Mouse (Mus musculus): ENCODE measurements around the gene Fhod1. TPM values are rescaled to one million over a fixed set of nuclear protein-coding genes. Genes with fewer than 3 reads are reported as not detected.

Fhod1 gene
- total and polyA plus RNA-seq, 3 experiments = 0.81 to 8.1 (median 3.1) TPM

- Histone ChIP-seq H3K27ac (ENCODE audit: insufficient read depth, low read depth) (peak within 1 kb of the TSS; percentile 50), H3K9me3 (replicated peaks; ENCODE audit: low read length) (no peaks in the 10 kb centered on the region), H3K27me3 (replicated peaks) (no peaks in the 10 kb centered on the region), H3K36me3 (replicated peaks in 1 of 2; ENCODE audit: control insufficient read depth in 1 of 2, insufficient read depth in 1 of 2, low read length in 1 of 2) (peaks cover 25 to 47% of the 10 kb centered on the region in 2 experiments), H3K4me3 (replicated peaks in 1 of 3; ENCODE audit: low read depth in 2 of 3, low read length in 2 of 3, poor library complexity in 1 of 3) (peak within 1 kb of the TSS; percentile 82 to 96 (median 89)), H3K4me2 (ENCODE audit: insufficient read depth, low read depth, poor library complexity, severe bottlenecking) (peak within 1 kb of the TSS; percentile 88), H3K9ac (ENCODE audit: insufficient read depth, low read depth) (peak within 1 kb of the TSS; percentile 94), H3K79me2 (replicated peaks; ENCODE audit: control insufficient read depth, extremely low read depth, insufficient read depth, poor library complexity, severe bottlenecking) (peaks cover 26% of the 10 kb centered on the region), H3K4me1 (ENCODE audit: control insufficient read depth in 1 of 2, insufficient read depth in 2 of 2) (peaks cover 10 to 59% of the 10 kb centered on the region in 2 experiments)
- in situ Hi-C loops (cut with MboI; ENCODE audit: low pct_ligation_motif_present, low pct_unique_long_range_greater_than_20kb, low sequenced_read_pairs) = no loop called here
- dilution Hi-C loops (cut with MboI; ENCODE audit: extremely low pct_ligation_motif_present, extremely low pct_unique_long_range_greater_than_20kb, low sequenced_read_pairs) = no loop called here
- TF ChIP-seq CHD1 (IDR thresholded peaks at IDR 0.05; ENCODE audit: low read depth, low read length) (no peak), TBP (conservative IDR thresholded peaks at IDR 0.05; ENCODE audit: low read depth, low read length) (0 out of 2 replicates have a peak, but pooled peaks have one; percentile 27), RCOR1 (conservative IDR thresholded peaks at IDR 0.05; ENCODE audit: low read depth, low read length) (no peak), POLR2A (IDR thresholded peaks at IDR 0.05; ENCODE audit: low read depth, low read length) (peak; percentile 85), HCFC1 (IDR thresholded peaks at IDR 0.05; ENCODE audit: low read depth, low read length) (peak; percentile 87), IRF4 (IDR thresholded peaks at IDR 0.05; ENCODE audit: low read depth, low read length) (peak; percentile 57; the same call in 1 of the 2 replicates), USF1 (IDR thresholded peaks at IDR 0.05; ENCODE audit: low read depth, low read length) (no peak), JUN (IDR thresholded peaks at IDR 0.05; ENCODE audit: insufficient read depth, low read depth, low read length) (no peak), MXI1 (IDR thresholded peaks at IDR 0.05; ENCODE audit: low read depth, low read length) (peak; percentile 70), RAD21 (IDR thresholded peaks at IDR 0.05; ENCODE audit: low read depth, low read length) (no peak), MAFK (IDR thresholded peaks at IDR 0.05; ENCODE audit: insufficient replicate concordance, low read length) (no peak), EP300 (IDR thresholded peaks at IDR 0.05; ENCODE audit: low read length) (no peak), ZKSCAN1 (IDR thresholded peaks at IDR 0.05; ENCODE audit: borderline replicate concordance, low read depth, low read length) (no peak), ELF1 (IDR thresholded peaks at IDR 0.05; ENCODE audit: low read depth, low read length) (peak; percentile 99), MEF2A (IDR thresholded peaks at IDR 0.05; ENCODE audit: borderline replicate concordance, low read depth, low read length) (peak; percentile 67), ZNF384 (IDR thresholded peaks at IDR 0.05; ENCODE audit: low read depth, low read length) (no peak), USF2 (conservative IDR thresholded peaks at IDR 0.05; ENCODE audit: low read depth, low read length) (no peak), NRF1 (IDR thresholded peaks at IDR 0.05; ENCODE audit: low read depth, low read length) (peak; percentile 43), POLR2AphosphoS2 (IDR thresholded peaks at IDR 0.05; ENCODE audit: low read depth, low read length) (peak; percentile 66; the same call in 1 of the 2 replicates), TCF12 (IDR thresholded peaks at IDR 0.05; ENCODE audit: low read depth, low read length) (peak; percentile 81), MYC (IDR thresholded peaks at IDR 0.05; ENCODE audit: low read depth, low read length) (peak; percentile 52; the same call in 1 of the 2 replicates), PAX5 (IDR thresholded peaks at IDR 0.05; ENCODE audit: low read length) (no peak), SMC3 (IDR thresholded peaks at IDR 0.05; ENCODE audit: low read depth, low read length) (no peak), NELFE (IDR thresholded peaks at IDR 0.05; ENCODE audit: low read depth, low read length) (peak; percentile 77), ZC3H11A (IDR thresholded peaks at IDR 0.05; ENCODE audit: low read depth, low read length) (no peak), JUND (conservative IDR thresholded peaks at IDR 0.05; ENCODE audit: low read depth, low read length) (no peak), UBTF (IDR thresholded peaks at IDR 0.05; ENCODE audit: low read depth, low read length) (no peak; the same call in 1 of the 2 replicates), SIN3A (IDR thresholded peaks at IDR 0.05; ENCODE audit: low read length) (peak; percentile 93), MAX (IDR thresholded peaks at IDR 0.05; ENCODE audit: low read length) (no peak), GABPA (IDR thresholded peaks at IDR 0.05; ENCODE audit: insufficient replicate concordance, low read depth, low read length) (no peak), ETS1 (conservative IDR thresholded peaks at IDR 0.05; ENCODE audit: low read depth, low read length) (peak; percentile 48), CHD2 (IDR thresholded peaks at IDR 0.05; ENCODE audit: low read length) (no peak; the same call in 1 of the 2 replicates), BHLHE40 (IDR thresholded peaks at IDR 0.05; ENCODE audit: low read depth, low read length) (no peak), E2F4 (IDR thresholded peaks at IDR 0.05; ENCODE audit: insufficient replicate concordance, low read depth, low read length) (no peak), MAZ (IDR thresholded peaks at IDR 0.05; ENCODE audit: low read depth, low read length) (no peak), KAT2A (IDR thresholded peaks at IDR 0.05; ENCODE audit: insufficient replicate concordance, low read length) (peak; percentile 73; the same call in 1 of the 2 replicates), CTCF (conservative IDR thresholded peaks at IDR 0.05 in 1 of 2, IDR thresholded peaks at IDR 0.05 in 1 of 2; ENCODE audit: low read depth in 2 of 2, low read length in 2 of 2) (no peak), ZMIZ1 (IDR thresholded peaks at IDR 0.05; ENCODE audit: low read depth, low read length) (peak; percentile 83)
- peak; percentile 93 for DNase-seq (ENCODE audit: extremely low read depth)
These were observed 50.1 kb downstream of the Fhod1 start, which contains the start of gene E2f4 for GRCm38 (mm10) chr8:105297511-105298192. TSS of gene E2f4 (plus strand) at chr8:105297663.

All from CH12.LX (cell line).